Mouse (Mus musculus) heart, embryonic 15.5 days (tissue): ENCODE data around the gene Ankrd13a. TPM values are rescaled to one million over a fixed set of nuclear protein-coding genes. Genes with fewer than 3 reads are reported as not detected.

Experiments used
- ATAC-seq: fragments of 200-750 bp; cut with Nextera tagmentation; replicated peaks from 2 replicates; pipeline ENCODE4 v1.8.0; 2017; ENCODE audit warnings: low read depth, moderate TSS enrichment; ENCODE audit not compliant: insufficient number of reproducible peaks, insufficient read depth, low FRiP score
- H3K27ac ChIP-seq: fragments of 300-500 bp; sonication (generic); 2 replicates; pipeline ENCODE4 v1.5.1; 2015; ENCODE audit warnings: mild to moderate bottlenecking, inconsistent platforms
- H3K27me3 ChIP-seq: fragments of 300-500 bp; sonication (generic); 2 replicates; pipeline ENCODE4 v1.6.1; 2015; ENCODE audit warnings: inconsistent platforms
- H3K36me3 ChIP-seq: fragments of 300-500 bp; sonication (generic); 2 replicates; pipeline ENCODE4 v1.6.1; 2015; ENCODE audit warnings: mild to moderate bottlenecking, inconsistent platforms
- H3K4me1 ChIP-seq: fragments of 300-500 bp; sonication (generic); replicated peaks from 2 replicates; pipeline ENCODE4 v1.6.1; 2015; ENCODE audit warnings: inconsistent platforms
- H3K4me2 ChIP-seq: fragments of 300-500 bp; sonication (generic); 2 replicates; pipeline ENCODE4 v1.6.1; 2015; ENCODE audit warnings: inconsistent platforms, mild to moderate bottlenecking, moderate library complexity
- H3K4me3 ChIP-seq: fragments of 300-500 bp; sonication (generic); 2 replicates; pipeline ENCODE4 v1.5.1; 2015; ENCODE audit warnings: mild to moderate bottlenecking, inconsistent platforms
- H3K9ac ChIP-seq: fragments of 300-500 bp; sonication (generic); 2 replicates; pipeline ENCODE4 v1.6.1; 2015; ENCODE audit warnings: mild to moderate bottlenecking, inconsistent platforms
- H3K9me3 ChIP-seq: fragments of 300-500 bp; sonication (generic); replicated peaks from 2 replicates; pipeline ENCODE4 v1.6.1; 2016; ENCODE audit warnings: inconsistent platforms
- WGBS: fragments of 180-500 bp; shearing (Covaris S2); methylation state at CpG from one replicate; pipeline ENCODE4 v1.1.7; 2015; ENCODE audit warnings: mixed read lengths; 5-methylcytosine and 5-hydroxymethylcytosine counted together
- polyA plus RNA-seq: library from polyadenylated mRNA; unstranded; fragments of >200 nt; fragmentation: Nextera tagmentation; extraction: Ambion mirVana; gene quantifications from 2 replicates; pipeline ENCODE4 v1.2.1, GENCODE M21; 2015

The Ankrd13a gene
- polyA plus RNA-seq = 28.3 and 42.0 TPM in 2 replicates

- peak within 1 kb of the TSS; percentile 82 for H3K4me2 ChIP-seq
- WGBS = under 1% methylated on average over 62 of the region's 73 CpGs
- H3K9me3 ChIP-seq = no peaks in the 10 kb centered on the region
- H3K36me3 ChIP-seq = no peaks in the 10 kb centered on the region
- peaks cover 28% of the 10 kb centered on the region for H3K4me1 ChIP-seq
- peak; percentile 78 for ATAC-seq
- peak within 1 kb of the TSS; percentile 98 for H3K4me3 ChIP-seq
- peak within 1 kb of the TSS; percentile 92 for H3K27ac ChIP-seq
- peak within 1 kb of the TSS; percentile 81 for H3K9ac ChIP-seq
- H3K27me3 ChIP-seq = no peaks in the 10 kb centered on the region
These were observed at the start of gene Ankrd13a for GRCm38 (mm10) chr5:114774403-114775051. Gene Ankrd13a (plus strand): TSS chr5:114774677.

- 0 out of 2 replicates have a peak, but pooled peaks cover 6% of the 10 kb centered on the region for H3K9me3 ChIP-seq
- no peaks in the 10 kb centered on the region for H3K4me1 ChIP-seq
- H3K9ac ChIP-seq = no peak overlapping the region
- no peak overlapping the region for H3K27ac ChIP-seq
- H3K27me3 ChIP-seq = no peaks in the 10 kb centered on the region
- ATAC-seq = no peak
- no peak overlapping the region for H3K4me3 ChIP-seq
- 79% methylated on average over 10 of the region's 10 CpGs for WGBS
- H3K4me2 ChIP-seq = no peak overlapping the region
- H3K36me3 ChIP-seq = peaks cover 55% of the 10 kb centered on the region
These were observed 46.3 kb upstream of the Ankrd13a start for GRCm38 (mm10) chr5:114728160-114728559.

GRCm38 (mm10) chr5:114730129-114730528, 44.3 kb upstream of the Ankrd13a start:
- Histone ChIP-seq H3K9me3 (no peaks in the 10 kb centered on the region), H3K4me2 (no peak overlapping the region), H3K27me3 (no peaks in the 10 kb centered on the region), H3K4me1 (no peaks in the 10 kb centered on the region), H3K4me3 (no peak overlapping the region), H3K36me3 (peaks cover 61% of the 10 kb centered on the region), H3K9ac (no peak overlapping the region), H3K27ac (no peak overlapping the region)
- 70% methylated on average over 10 of the region's 10 CpGs for WGBS
- no peak for ATAC-seq

GRCm38 (mm10) chr5:114731498-114731897, 43.0 kb upstream of the Ankrd13a start:
- no peak for ATAC-seq
- Histone ChIP-seq H3K4me3 (no peak overlapping the region), H3K27me3 (no peaks in the 10 kb centered on the region), H3K36me3 (peaks cover 71% of the 10 kb centered on the region), H3K27ac (no peak overlapping the region), H3K4me2 (no peak overlapping the region), H3K9me3 (no peaks in the 10 kb centered on the region), H3K9ac (no peak overlapping the region), H3K4me1 (no peaks in the 10 kb centered on the region)
- 56% methylated on average over 6 of the region's 6 CpGs for WGBS

- Histone ChIP-seq H3K9me3 (no peaks in the 10 kb centered on the region), H3K27me3 (no peaks in the 10 kb centered on the region), H3K4me1 (peaks cover 1% of the 10 kb centered on the region; the same call in 1 of the 2 replicates), H3K36me3 (peaks cover 76% of the 10 kb centered on the region), H3K4me3 (no peak overlapping the region), H3K4me2 (no peak overlapping the region), H3K27ac (no peak overlapping the region), H3K9ac (no peak overlapping the region)
- WGBS = 83% methylated on average over 15 of the region's 15 CpGs
- ATAC-seq = no peak
These were observed 42.5 kb upstream of the Ankrd13a start for GRCm38 (mm10) chr5:114731969-114732368.

- H3K9ac ChIP-seq = no peak overlapping the region
- peaks cover 13% of the 10 kb centered on the region for H3K4me1 ChIP-seq
- no peaks in the 10 kb centered on the region for H3K9me3 ChIP-seq
- H3K4me3 ChIP-seq = no peak overlapping the region
- no peaks in the 10 kb centered on the region for H3K27me3 ChIP-seq
- ATAC-seq = no peak
- H3K36me3 ChIP-seq = peaks cover 77% of the 10 kb centered on the region
- no peak overlapping the region for H3K27ac ChIP-seq
- 93% methylated on average over 15 of the region's 15 CpGs for WGBS
- no peak overlapping the region for H3K4me2 ChIP-seq
These were observed 40.9 kb upstream of the Ankrd13a start for GRCm38 (mm10) chr5:114733606-114734005.

- Histone ChIP-seq H3K27me3 (no peaks in the 10 kb centered on the region), H3K9ac (no peak overlapping the region), H3K4me1 (peaks cover 30% of the 10 kb centered on the region), H3K27ac (no peak overlapping the region), H3K4me2 (no peak overlapping the region), H3K9me3 (no peaks in the 10 kb centered on the region), H3K36me3 (peaks cover 59% of the 10 kb centered on the region), H3K4me3 (no peak overlapping the region)
- WGBS = 75% methylated on average over 21 of the region's 21 CpGs
- ATAC-seq = no peak
These were observed 37.2 kb upstream of the Ankrd13a start for GRCm38 (mm10) chr5:114737090-114737887.

GRCm38 (mm10) chr5:114738707-114739241, 35.7 kb upstream of the Ankrd13a start:
- peak; percentile 52 for ATAC-seq
- H3K9ac ChIP-seq = no peak overlapping the region
- WGBS = 69% methylated on average over 12 of the region's 12 CpGs

GRCm38 (mm10) chr5:114740595-114740994, 33.9 kb upstream of the Ankrd13a start:
- Histone ChIP-seq H3K4me2 (no peak overlapping the region), H3K36me3 (peaks cover 74% of the 10 kb centered on the region), H3K4me3 (no peak overlapping the region), H3K27ac (peak overlapping the region; percentile 53), H3K9me3 (no peaks in the 10 kb centered on the region), H3K4me1 (peaks cover 49% of the 10 kb centered on the region), H3K9ac (no peak overlapping the region), H3K27me3 (no peaks in the 10 kb centered on the region)
- WGBS = 33% methylated on average over 4 of the region's 4 CpGs
- peak; percentile 19; the same call in 1 of the 2 replicates for ATAC-seq

More at GRCm38 (mm10) chr5:114738707-114739241, 35.7 kb upstream of the Ankrd13a start:
- peaks cover 59% of the 10 kb centered on the region for H3K36me3 ChIP-seq
- H3K27me3 ChIP-seq = no peaks in the 10 kb centered on the region
- no peak overlapping the region for H3K4me3 ChIP-seq
- H3K4me2 ChIP-seq = no peak overlapping the region
- no peaks in the 10 kb centered on the region for H3K9me3 ChIP-seq
- H3K4me1 ChIP-seq = peaks cover 43% of the 10 kb centered on the region
- peak overlapping the region; percentile 65 for H3K27ac ChIP-seq

GRCm38 (mm10) chr5:114742572-114742971, 31.9 kb upstream of the Ankrd13a start:
- Histone ChIP-seq H3K9me3 (no peaks in the 10 kb centered on the region), H3K27me3 (no peaks in the 10 kb centered on the region), H3K4me3 (no peak overlapping the region), H3K4me2 (no peak overlapping the region), H3K9ac (0 out of 2 replicates have a peak overlapping the region, but pooled peaks have one; percentile 14), H3K36me3 (peaks cover 64% of the 10 kb centered on the region), H3K27ac (peak overlapping the region; percentile 38; the same call in 1 of the 2 replicates), H3K4me1 (peaks cover 42% of the 10 kb centered on the region)
- 91% methylated on average over 10 of the region's 10 CpGs for WGBS
- no peak for ATAC-seq

- H3K27ac ChIP-seq = peak overlapping the region; percentile 46
- H3K9ac ChIP-seq = no peak overlapping the region
- H3K9me3 ChIP-seq = no peaks in the 10 kb centered on the region
- WGBS = 63% methylated on average over 13 of the region's 13 CpGs
- H3K36me3 ChIP-seq = peaks cover 64% of the 10 kb centered on the region
- no peak overlapping the region for H3K4me3 ChIP-seq
- H3K27me3 ChIP-seq = no peaks in the 10 kb centered on the region
- H3K4me2 ChIP-seq = no peak overlapping the region
- ATAC-seq = peak; percentile 56; the same call in 1 of the 2 replicates
- H3K4me1 ChIP-seq = peaks cover 41% of the 10 kb centered on the region
These were observed 31.3 kb upstream of the Ankrd13a start for GRCm38 (mm10) chr5:114742998-114743696.
